Mouse (Mus musculus): ENCODE measurements around the gene Dlgap1. TPM values are rescaled to one million over a fixed set of nuclear protein-coding genes. Genes with fewer than 3 reads are reported as not detected.

Dlgap1 gene
- polyA plus RNA-seq, 1 experiment: 0.06 TPM

GRCm38 (mm10) chr17:70521058-70521851 lies 552.4 kb downstream of the Dlgap1 start:
- DNase-seq (ENCODE audit: low read depth in 1 of 2, low spot score in 2 of 2): no peak
- H3K36me3 ChIP-seq (ENCODE audit: control insufficient read depth, insufficient read depth, low read length): no peaks in the 10 kb centered on the region
- TF ChIP-seq CTCF (IDR thresholded peaks at IDR 0.05; ENCODE audit: extremely low read depth, insufficient read depth, insufficient read length, insufficient replicate concordance): no peak
- TF ChIP-seq POLR2A (IDR thresholded peaks at IDR 0.05; ENCODE audit: low read depth, low read length): no peak
- no peaks in the 10 kb centered on the region for H3K4me1 ChIP-seq (ENCODE audit: control insufficient read depth, insufficient read depth, insufficient read length)
- WGBS: 82% methylated on average over 5 of the region's 5 CpGs
- H3K4me3 ChIP-seq (ENCODE audit: extremely low read depth, insufficient read depth, insufficient read length): no peak overlapping the region
- H3K27ac ChIP-seq (ENCODE audit: insufficient read depth, low read length): no peak overlapping the region
- H3K27me3 ChIP-seq (ENCODE audit: control insufficient read depth, insufficient read depth, low read length): no peaks in the 10 kb centered on the region

GRCm38 (mm10) chr17:70521971-70522370 lies 553.1 kb downstream of the Dlgap1 start:
- TF ChIP-seq POLR2A (IDR thresholded peaks at IDR 0.05; ENCODE audit: low read depth, low read length) (no peak), CTCF (IDR thresholded peaks at IDR 0.05; ENCODE audit: extremely low read depth, insufficient read depth, insufficient read length, insufficient replicate concordance) (no peak)
- H3K4me3 ChIP-seq (ENCODE audit: extremely low read depth, insufficient read depth, insufficient read length): no peak overlapping the region
- no peak for DNase-seq (ENCODE audit: low read depth in 1 of 2, low spot score in 2 of 2)
- H3K27me3 ChIP-seq (ENCODE audit: control insufficient read depth, insufficient read depth, low read length): no peaks in the 10 kb centered on the region
- H3K36me3 ChIP-seq (ENCODE audit: control insufficient read depth, insufficient read depth, low read length): no peaks in the 10 kb centered on the region
- H3K27ac ChIP-seq (ENCODE audit: insufficient read depth, low read length): no peak overlapping the region
- no peaks in the 10 kb centered on the region for H3K4me1 ChIP-seq (ENCODE audit: control insufficient read depth, insufficient read depth, insufficient read length)
- whole genome bisulfite sequencing: 54% methylated on average over 11 of the region's 11 CpGs

GRCm38 (mm10) chr17:70525990-70526389 lies 557.1 kb downstream of the Dlgap1 start:
- H3K27me3 ChIP-seq (ENCODE audit: control insufficient read depth, insufficient read depth, low read length): no peaks in the 10 kb centered on the region
- TF ChIP-seq CTCF (IDR thresholded peaks at IDR 0.05; ENCODE audit: extremely low read depth, insufficient read depth, insufficient read length, insufficient replicate concordance) (no peak), POLR2A (IDR thresholded peaks at IDR 0.05; ENCODE audit: low read depth, low read length) (no peak)

GRCm38 (mm10) chr17:70527101-70527500 lies 558.2 kb downstream of the Dlgap1 start:
- Histone ChIP-seq H3K4me1 (ENCODE audit: control insufficient read depth, insufficient read depth, insufficient read length) (no peaks in the 10 kb centered on the region), H3K36me3 (ENCODE audit: control insufficient read depth, insufficient read depth, low read length) (no peaks in the 10 kb centered on the region), H3K27me3 (ENCODE audit: control insufficient read depth, insufficient read depth, low read length) (no peaks in the 10 kb centered on the region), H3K4me3 (ENCODE audit: extremely low read depth, insufficient read depth, insufficient read length) (no peak overlapping the region), H3K27ac (ENCODE audit: insufficient read depth, low read length) (no peak overlapping the region)
- DNase-seq (ENCODE audit: low read depth in 1 of 2, low spot score in 2 of 2): no peak
- whole genome bisulfite sequencing: 26% methylated on average over 9 of the region's 9 CpGs
- TF ChIP-seq POLR2A (IDR thresholded peaks at IDR 0.05; ENCODE audit: low read depth, low read length): no peak
- no peak for TF ChIP-seq CTCF (IDR thresholded peaks at IDR 0.05; ENCODE audit: extremely low read depth, insufficient read depth, insufficient read length, insufficient replicate concordance)

More at GRCm38 (mm10) chr17:70525990-70526389, 557.1 kb downstream of the Dlgap1 start:
- WGBS: 17% methylated on average over 3 of the region's 3 CpGs
- Histone ChIP-seq H3K4me1 (ENCODE audit: control insufficient read depth, insufficient read depth, insufficient read length) (no peaks in the 10 kb centered on the region), H3K36me3 (ENCODE audit: control insufficient read depth, insufficient read depth, low read length) (no peaks in the 10 kb centered on the region), H3K4me3 (ENCODE audit: extremely low read depth, insufficient read depth, insufficient read length) (no peak overlapping the region), H3K27ac (ENCODE audit: insufficient read depth, low read length) (no peak overlapping the region)
- no peak for DNase-seq (ENCODE audit: low read depth in 1 of 2, low spot score in 2 of 2)

- TF ChIP-seq POLR2A (IDR thresholded peaks at IDR 0.05; ENCODE audit: low read depth, low read length) (no peak), CTCF (IDR thresholded peaks at IDR 0.05; ENCODE audit: extremely low read depth, insufficient read depth, insufficient read length, insufficient replicate concordance) (no peak)
- 73% methylated on average over 7 of the region's 7 CpGs for WGBS
Measured at GRCm38 (mm10) chr17:70528196-70529187, 559.6 kb downstream of the Dlgap1 start.

GRCm38 (mm10) chr17:70534321-70534720 lies 565.4 kb downstream of the Dlgap1 start:
- Histone ChIP-seq H3K4me3 (ENCODE audit: extremely low read depth, insufficient read depth, insufficient read length) (no peak overlapping the region), H3K27me3 (ENCODE audit: control insufficient read depth, insufficient read depth, low read length) (no peaks in the 10 kb centered on the region), H3K27ac (ENCODE audit: insufficient read depth, low read length) (no peak overlapping the region), H3K36me3 (ENCODE audit: control insufficient read depth, insufficient read depth, low read length) (no peaks in the 10 kb centered on the region), H3K4me1 (ENCODE audit: control insufficient read depth, insufficient read depth, insufficient read length) (no peaks in the 10 kb centered on the region)
- TF ChIP-seq CTCF (IDR thresholded peaks at IDR 0.05; ENCODE audit: extremely low read depth, insufficient read depth, insufficient read length, insufficient replicate concordance) (no peak), POLR2A (IDR thresholded peaks at IDR 0.05; ENCODE audit: low read depth, low read length) (no peak)
- DNase-seq (ENCODE audit: low read depth in 1 of 2, low spot score in 2 of 2): no peak
- 73% methylated on average over 3 of the region's 3 CpGs for WGBS

More at GRCm38 (mm10) chr17:70528196-70529187, 559.6 kb downstream of the Dlgap1 start:
- Histone ChIP-seq H3K4me1 (ENCODE audit: control insufficient read depth, insufficient read depth, insufficient read length) (no peaks in the 10 kb centered on the region), H3K36me3 (ENCODE audit: control insufficient read depth, insufficient read depth, low read length) (no peaks in the 10 kb centered on the region), H3K27me3 (ENCODE audit: control insufficient read depth, insufficient read depth, low read length) (no peaks in the 10 kb centered on the region), H3K4me3 (ENCODE audit: extremely low read depth, insufficient read depth, insufficient read length) (no peak overlapping the region), H3K27ac (ENCODE audit: insufficient read depth, low read length) (no peak overlapping the region)
- DNase-seq (ENCODE audit: low read depth in 1 of 2, low spot score in 2 of 2): no peak

All from spleen, adult 2 months (tissue).